Mouse (Mus musculus): ENCODE results near the gene Cadm1. TPM values are rescaled to one million over a fixed set of nuclear protein-coding genes. Genes with fewer than 3 reads are reported as not detected.

Cadm1 gene
- total RNA-seq, 2 experiments from 2014 or later = 1.9 to 2.1 TPM

DNA sequence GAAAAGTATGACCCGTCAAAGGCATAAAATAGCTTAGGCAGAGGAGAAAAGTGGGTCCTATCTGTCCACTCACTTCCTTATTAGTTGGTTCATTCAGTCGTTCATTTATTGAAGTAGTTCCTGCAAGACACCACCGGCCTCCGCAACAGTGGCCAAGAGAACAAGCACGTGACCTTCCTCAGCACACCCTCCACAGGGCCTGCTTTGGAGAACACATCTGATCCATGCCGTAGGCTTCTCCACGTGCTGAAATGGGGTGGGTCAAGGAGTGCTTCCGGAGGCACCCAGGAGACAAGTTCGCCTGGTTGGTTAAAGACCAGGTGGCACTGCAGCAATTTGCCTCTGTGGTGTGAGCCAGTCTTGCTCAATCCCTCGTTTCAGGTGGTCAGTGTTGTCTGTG lies 236.4 kb downstream of the Cadm1 start:
- intact Hi-C loops (cut with DNase I) = no loop called here
- no peak for DNase-seq (ENCODE audit: low spot score)

DNA sequence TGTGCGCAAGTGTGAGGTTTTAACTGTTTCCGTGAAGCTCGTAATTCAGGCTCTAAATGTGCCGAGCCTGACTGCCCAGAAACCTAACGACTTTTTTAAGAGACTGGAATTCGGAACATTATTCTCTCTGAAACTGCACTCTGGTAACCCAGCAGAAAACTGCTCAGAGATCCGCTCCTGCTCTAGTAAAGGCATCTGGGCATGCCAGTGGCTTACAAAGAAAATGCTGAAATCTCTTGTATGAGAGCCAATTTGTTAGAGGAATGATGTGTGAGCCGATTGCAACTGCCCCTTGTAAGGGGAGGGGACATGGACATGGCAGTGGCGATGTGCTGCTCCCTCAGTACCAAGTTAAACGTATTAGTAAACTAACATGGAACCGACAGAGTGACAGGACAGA lies 240.9 kb downstream of the Cadm1 start:
- intact Hi-C loops (cut with DNase I) = no loop called here
- DNase-seq (ENCODE audit: low spot score) = no peak

DNA sequence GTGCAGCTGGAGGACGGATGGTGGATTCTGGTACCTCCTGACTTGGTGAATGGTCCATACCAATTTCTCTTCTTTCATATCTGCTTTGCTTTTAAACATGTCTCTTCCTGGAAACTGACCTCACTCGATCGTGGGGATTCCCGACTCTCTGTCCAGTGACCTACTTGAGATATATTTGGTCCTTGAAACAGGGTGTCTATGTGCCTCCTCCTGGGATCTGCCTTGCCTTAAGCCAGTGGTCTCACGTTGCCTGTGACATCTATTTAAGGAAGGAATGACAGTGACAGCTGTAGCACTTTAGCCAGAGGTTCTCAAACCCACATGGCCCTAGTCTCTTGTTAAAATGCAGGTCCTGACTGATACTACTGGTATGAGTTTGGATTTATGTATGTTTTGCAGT lies 242.0 kb downstream of the Cadm1 start:
- intact Hi-C loops (cut with DNase I) = no loop called here
- no peak for DNase-seq (ENCODE audit: low spot score)

DNA sequence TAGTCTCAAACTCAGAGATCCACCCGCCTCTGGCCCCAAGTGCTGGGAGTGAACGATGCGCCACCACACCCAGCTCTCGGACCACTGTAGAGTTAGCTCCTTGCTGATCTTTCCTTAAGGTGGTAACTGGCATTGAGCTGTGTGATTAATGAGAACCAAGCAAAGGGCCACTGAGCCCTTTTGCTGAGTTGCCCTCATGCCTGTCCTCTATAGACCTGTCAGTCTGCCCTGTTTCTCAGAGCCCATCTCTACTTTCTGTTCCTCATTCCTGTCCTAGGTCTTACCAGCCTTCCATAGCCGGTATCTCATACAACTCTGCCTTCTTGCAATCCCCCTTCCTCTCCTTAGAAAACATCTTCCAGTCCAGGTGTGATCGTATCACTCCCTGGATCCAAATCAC lies 242.8 kb downstream of the Cadm1 start:
- DNase-seq (ENCODE audit: low spot score) = no peak
- intact Hi-C loops (cut with DNase I) = no loop called here

DNA sequence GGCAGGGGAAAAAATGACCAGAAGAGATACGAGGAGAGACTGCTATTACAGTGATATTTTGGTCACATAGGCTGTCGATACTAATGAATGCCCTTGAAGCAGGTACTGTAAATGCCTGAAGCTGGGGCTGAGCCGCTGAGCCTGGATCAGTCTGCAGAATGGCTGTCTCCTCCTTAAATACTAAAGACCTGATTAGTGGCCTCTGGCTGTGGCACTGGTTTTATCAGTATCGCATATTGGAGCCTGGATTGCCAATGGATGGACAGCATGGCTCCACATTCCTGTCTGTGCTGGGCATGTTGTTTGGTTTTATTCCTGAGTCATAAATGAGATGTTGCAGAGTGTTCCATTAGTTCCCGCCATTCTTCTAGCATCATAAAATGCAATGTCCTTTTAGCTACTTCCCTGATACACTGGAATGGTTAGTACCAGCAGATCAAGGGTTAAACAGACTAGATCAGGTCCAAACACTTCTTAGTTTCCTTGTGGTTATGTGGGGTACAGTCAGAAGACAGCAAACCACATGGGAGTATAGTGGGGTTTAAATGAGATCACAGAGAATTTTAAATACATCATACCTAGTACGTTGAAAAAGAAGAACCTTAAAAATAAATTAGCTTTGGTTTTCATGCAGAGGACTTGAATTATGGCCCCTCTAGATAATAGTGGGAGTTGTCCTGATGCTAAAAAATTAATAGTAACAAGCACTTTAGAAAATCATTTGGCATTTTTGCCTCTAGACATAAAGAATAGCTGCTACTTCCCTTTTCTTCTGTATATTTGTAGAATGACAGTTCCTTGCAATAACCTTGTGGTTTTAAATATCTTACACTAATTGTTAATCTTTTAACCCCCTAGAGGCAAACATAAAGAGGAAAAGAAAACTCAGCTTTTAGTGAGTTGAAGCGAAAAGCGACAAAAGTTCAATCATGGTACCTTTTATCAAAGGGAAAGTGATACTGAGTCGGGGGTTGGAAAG lies 247.3 kb downstream of the Cadm1 start:
- no peak for DNase-seq (ENCODE audit: low spot score)
- intact Hi-C loops (cut with DNase I) = no loop called here

DNA sequence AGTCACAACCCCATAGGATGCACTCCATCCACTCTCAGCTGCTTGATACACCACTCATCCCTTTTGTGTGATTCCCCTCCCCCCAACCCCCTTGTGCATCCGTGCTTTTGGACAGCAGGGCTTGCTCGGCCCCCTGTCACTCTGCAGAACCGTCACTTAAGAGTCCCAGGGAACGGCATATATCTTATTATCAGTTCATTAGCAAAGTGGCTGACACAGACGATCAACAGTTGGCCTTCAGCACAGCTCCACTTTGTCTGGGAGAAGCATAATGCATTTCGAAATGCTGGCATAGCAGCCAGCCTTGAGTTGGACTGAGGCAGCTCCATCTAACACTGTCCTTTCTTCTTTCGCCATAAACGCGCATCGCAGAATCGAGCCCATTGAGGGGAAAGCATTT lies 248.5 kb downstream of the Cadm1 start:
- DNase-seq (ENCODE audit: low spot score) = no peak
- intact Hi-C loops (cut with DNase I) = no loop called here

DNA sequence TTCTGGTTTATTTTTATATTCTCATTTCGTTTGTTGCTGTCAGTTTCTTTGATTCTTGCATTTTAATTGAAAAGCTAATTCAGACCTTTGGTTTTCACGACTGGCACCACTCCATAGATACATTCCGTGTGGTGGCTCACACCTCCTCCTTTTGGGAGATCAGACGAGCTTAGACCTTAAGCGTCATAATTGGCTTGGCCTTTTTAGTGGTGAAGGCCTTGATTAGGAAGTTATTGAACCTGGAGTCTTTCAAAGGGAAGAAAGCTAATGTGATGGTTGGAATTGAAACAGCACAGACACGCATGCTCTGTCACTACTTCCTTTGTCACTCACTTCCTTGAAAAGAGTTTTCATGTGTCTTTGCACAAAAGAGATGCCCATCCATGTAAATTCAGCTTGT lies 249.3 kb downstream of the Cadm1 start:
- intact Hi-C loops (cut with DNase I) = no loop called here
- no peak for DNase-seq (ENCODE audit: low spot score)

DNA sequence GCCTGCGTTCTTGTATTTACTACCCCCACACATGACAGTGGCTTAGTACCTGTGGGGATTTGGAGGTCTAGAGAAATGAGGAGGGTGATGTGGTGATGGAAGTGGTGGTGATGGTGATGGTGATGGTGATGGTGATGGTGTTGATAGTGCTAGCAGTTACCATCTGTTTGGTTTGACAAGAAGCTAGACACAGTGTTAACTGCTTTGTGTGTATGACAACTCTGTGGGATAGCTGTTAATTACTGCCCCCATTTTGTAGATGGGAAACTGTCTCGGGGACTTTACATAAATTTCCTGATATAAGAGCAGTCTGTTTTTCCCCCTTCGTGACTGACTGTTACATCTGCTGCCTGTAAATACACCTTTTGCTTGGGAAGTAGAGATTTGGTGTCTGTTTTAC lies 256.7 kb downstream of the Cadm1 start:
- intact Hi-C loops (cut with DNase I) = no loop called here
- no peak for DNase-seq (ENCODE audit: low spot score)

DNA sequence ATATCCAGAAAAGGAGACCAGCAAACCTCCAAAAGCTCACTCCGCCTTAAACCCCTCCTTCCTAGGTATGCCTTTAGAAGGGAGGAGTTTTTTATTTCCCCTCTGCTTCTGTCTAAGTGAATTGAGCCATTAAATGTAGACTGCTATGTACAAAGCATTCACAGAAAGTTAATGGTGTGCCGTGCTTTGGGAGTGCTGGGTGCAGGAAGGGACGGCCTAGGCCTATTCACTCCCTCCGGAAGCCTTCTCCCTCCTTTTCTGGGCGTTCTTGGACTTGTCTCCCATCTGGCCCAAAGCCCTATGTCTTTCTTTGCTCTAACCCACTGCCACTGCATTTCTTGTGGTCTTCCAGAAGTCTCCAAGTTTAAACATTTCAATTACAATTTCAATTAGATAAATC lies 268.5 kb downstream of the Cadm1 start:
- intact Hi-C loops (cut with DNase I) = no loop called here
- no peak for DNase-seq (ENCODE audit: low spot score)

DNA sequence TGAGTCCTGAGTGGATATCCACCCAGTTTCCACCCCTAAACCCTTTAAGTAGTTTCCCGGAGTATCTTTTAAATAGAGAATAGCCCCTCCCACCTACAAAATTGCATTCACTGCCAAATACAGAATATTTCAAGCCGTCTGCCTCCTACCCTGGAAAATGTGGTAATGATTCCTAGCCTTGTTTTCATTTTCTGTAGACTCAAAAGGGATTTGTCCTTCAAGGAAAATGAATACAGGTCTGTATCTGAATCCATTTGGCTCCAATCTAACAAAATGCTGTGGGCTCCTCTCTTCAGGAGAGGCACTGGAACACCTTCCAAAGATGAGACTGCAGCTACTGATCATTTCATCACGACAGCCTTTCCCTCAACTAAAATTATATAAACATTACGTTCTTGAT lies 271.3 kb downstream of the Cadm1 start:
- intact Hi-C loops (cut with DNase I) = no loop called here
- DNase-seq (ENCODE audit: low spot score) = no peak

DNA sequence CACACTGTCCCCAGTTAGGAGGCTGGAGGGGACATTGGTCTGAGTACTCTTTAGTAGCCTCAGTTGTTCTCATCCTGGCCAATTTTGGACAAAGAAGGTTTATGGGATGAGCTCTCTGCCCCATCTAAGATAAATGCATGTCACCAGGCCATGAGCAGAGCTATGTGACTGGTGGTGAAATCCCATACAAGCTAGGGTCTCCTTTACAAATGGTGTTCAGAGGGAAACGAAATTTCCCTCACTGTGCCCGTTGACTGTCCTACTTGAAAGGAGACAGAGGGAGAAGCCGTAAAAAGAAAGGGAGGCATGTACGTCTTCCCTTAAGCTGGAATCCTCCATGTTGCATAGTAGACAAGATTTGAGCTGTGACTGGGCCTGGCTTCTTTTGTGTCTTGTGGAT lies 272.6 kb downstream of the Cadm1 start:
- no peak for DNase-seq (ENCODE audit: low spot score)
- intact Hi-C loops (cut with DNase I) = no loop called here

DNA sequence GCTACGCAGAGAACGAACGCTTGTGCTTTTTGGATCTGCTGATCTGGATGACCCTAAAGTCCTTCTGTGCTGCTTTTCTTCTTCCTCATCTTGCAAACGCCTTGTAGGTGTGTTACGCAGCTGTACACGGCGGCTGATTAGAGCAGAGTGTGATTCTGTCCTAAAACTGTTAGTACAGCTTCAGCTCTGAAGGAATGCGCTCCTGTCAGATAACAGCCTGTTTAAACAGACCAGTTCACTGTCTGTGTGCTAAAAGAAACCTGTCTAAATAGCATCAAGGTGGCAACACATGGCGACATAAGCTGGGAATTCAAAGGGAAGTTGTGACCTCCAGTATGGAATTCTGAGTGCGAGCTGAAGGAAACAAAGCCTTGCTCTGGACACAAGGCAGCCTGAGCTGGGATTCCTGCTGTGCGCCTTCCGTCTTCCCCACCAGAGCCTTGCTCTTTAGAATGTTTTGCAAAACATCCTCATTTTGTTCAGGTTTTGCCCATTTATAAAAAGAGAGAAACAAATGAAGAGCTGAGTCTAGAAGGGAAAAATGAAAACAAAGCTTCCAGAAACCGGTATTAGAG lies 273.6 kb downstream of the Cadm1 start:
- DNase-seq (ENCODE audit: low spot score) = no peak
- intact Hi-C loops (cut with DNase I) = no loop called here

DNA sequence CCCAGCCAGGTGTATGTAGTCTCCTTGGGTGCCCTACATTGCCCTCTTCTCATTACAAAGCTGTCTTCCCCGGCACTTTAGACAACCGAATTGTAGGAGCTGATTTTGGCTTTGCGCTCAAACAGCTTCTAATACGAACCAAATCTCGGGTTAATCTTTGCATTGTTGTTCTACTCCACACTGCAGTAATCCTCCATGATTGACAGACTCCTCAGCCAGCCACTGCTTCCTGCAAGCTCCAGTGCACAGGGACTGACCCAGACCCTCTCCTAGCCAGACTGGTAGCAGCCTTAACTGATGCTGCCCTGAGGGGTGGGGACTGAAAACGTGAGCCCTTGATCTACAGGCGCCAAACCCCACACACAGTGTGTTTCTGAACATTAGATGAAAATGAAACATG lies 275.7 kb downstream of the Cadm1 start:
- intact Hi-C loops (cut with DNase I) = no loop called here

DNA sequence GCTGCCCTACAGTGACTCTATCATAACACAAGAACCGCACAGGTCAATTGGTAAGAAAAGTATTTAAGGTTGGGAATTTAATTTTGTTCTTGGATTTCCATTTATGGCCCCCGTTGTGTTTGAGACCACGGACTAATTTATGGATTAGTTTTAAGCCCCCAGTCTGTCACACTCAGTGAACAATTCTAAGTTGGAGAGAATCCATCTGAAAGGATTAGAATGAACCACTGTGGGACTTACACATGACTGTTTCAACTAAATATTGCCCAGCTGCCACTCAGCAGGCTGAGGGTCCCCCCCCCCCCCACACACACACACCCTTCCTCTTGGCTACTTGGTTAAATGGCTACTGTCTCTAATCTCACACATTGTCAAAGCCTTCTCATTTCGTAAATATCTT lies 295.7 kb downstream of the Cadm1 start:
- intact Hi-C loops (cut with DNase I) = no loop called here

More for the DNA sequence above, 275.7 kb downstream of the Cadm1 start:
- DNase-seq (ENCODE audit: low spot score) = no peak

DNA sequence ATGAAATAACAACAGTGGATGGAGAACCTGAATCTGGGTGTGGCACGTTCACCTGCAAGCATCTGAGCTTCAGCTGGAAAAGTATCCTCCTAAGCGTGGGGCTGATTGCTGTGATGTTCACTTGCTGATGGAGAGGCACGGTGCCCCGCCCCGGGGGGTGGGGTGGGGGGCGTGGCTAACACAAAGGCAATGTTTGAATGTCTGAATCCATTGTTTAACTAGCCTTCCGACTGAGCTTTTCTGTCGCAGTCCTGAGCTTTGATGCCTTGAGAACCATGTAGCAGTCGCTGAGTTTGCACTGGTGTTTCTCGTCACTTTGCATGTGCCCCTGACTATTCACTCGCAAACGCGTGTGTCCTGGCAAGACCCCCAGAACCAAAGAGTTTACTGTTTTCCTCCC lies 298.8 kb downstream of the Cadm1 start:
- intact Hi-C loops (cut with DNase I) = no loop called here
- DNase-seq (ENCODE audit: low spot score) = no peak

More for the DNA sequence above, 295.7 kb downstream of the Cadm1 start:
- DNase-seq (ENCODE audit: low spot score) = no peak

DNA sequence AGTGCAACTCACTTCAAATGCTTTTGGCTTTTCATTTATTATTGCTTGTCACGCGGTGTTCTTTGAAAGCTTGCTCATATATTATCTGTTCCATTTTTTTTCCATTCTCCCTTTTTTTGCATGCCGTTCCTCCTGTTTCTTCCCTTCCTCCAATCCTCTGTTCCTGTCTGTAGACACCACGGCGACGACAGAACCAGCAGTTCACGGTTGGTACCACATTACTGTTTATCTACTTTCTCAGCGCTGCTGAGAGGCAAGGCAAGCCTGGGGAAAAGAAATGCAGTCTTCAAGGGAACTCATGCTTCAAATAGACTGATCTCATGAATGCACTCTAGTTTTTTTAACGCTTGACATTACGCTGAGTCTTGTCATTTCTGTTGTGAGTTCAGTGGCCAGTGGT lies 299.2 kb downstream of the Cadm1 start:
- no peak for DNase-seq (ENCODE audit: low spot score)
- intact Hi-C loops (cut with DNase I) = no loop called here

DNA sequence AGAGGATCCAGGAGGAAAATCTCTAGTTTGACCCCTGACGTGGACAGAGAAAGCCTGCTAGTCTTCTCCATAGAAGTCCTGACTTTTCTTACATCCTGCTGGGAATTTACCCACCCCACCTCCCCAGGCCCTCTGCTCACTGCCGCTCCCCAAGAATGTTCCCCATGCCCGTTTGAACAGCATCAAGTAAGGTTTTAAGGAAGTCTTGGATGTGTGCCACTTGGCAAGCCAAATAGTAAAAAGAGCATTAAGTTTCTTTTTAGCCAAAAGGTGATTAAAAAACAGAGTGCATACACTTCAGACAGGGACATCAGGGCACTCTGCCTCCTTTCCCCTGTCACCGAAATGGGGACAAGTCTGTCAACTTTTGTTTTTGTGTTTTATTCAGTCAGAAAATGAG lies 299.9 kb downstream of the Cadm1 start:
- no peak for DNase-seq (ENCODE audit: low spot score)
- intact Hi-C loops (cut with DNase I) = no loop called here

DNA sequence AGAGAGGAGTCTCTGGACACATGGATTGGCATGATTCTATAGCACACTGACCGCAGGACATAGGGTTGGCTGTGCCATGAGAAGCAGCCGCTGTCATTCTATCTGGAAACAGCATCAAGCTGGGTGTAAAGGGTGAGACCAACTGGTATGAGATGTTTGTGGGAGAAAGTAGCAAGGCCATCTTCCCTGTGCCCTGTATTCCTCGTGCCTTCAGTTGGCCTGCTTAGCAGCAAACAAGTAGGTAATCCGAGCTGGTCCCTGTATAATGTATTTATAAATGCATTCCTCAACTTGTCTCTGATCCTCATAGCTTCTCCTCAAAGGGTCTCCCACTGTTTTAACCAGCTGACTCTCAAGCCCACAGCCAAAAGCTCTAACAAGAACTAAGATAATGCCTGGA lies 301.4 kb downstream of the Cadm1 start:
- DNase-seq (ENCODE audit: low spot score) = no peak
- intact Hi-C loops (cut with DNase I) = no loop called here

DNA sequence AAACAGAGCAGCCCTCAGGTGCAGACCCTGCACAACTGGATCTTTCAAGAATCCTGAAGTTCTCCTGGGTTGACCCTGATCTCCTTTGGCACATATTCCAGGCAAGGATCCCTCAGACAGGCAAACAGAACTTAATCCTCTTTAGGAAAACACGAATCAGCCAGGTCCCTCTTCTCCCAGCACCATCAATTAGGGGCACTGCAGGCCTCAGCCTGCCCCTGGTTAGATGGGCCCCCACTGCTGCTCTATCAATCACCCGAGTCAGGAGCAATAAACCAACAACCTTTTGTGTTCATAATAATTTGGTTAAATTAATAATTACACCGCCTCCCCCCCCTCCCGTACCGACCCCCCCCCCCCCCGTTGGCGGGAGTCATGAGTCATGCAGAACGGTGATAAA lies 308.2 kb downstream of the Cadm1 start:
- intact Hi-C loops (cut with DNase I) = no loop called here
- no peak for DNase-seq (ENCODE audit: low spot score)

DNA sequence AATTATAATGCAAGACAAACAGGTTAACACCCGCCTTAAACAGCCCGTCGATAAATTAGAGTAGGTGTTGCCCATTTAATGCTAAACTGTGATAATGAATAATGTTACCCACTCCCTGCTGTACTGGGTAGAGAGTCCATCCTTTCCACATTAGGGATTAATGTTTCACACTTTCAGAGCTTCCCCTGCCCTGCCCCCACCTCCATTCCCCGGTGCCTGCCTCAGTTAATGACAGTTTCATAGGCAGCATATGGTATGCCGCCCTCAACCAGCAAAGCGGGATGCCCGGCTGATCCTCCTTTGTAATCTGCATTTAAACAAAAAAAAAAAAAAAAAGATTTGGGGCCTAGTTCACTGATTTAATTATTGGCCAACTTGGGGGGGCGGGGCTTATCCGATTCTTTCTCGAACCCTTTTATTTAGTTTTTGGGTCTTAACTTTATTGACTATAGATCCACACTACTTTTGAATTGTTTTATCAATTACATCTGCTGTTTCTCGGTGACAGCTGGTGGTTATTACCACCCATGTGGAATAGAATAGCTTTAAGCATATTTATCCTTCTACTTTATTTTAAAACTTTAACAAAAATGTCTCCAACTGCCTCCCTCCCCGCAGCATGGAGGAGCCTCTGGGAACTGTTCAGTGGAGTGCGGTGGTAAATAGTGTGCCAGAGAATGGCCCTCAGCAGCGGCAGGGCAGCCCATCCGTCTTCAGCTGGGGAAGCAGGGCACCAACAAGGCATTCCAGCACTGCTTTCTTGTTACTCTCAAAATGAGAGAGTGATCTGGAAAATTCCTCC lies 309.1 kb downstream of the Cadm1 start:
- intact Hi-C loops (cut with DNase I) = no loop called here
- no peak for DNase-seq (ENCODE audit: low spot score)

DNA sequence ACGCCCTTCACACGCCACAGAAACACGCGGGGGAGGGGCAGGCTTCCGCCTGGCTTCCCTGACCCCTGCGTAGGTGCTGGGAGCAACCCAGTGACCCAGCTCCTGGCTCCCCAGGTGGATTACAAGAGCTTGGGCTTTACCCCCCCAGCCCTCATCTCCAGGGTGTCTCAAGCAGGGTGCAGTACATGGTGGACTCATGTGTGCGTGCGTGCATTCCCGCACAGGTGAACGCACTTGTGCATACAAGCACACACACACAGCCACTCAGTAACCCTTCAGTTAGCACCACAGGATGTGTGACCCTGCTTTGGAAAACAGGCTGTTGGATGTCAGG lies 309.7 kb downstream of the Cadm1 start:
- intact Hi-C loops (cut with DNase I) = no loop called here
- DNase-seq (ENCODE audit: low spot score) = no peak

Data from heart, postnatal 25 days (tissue).